Mouse (Mus musculus) C2C12 (cell line): ENCODE data around the gene Tdrd5.

Experiments
- MAX ChIP-seq: IDR thresholded peaks from one replicate; pipeline ENCODE4 v1.6.1; 2011; ENCODE audit warnings: mild to moderate bottlenecking, control low read depth
- MYOD1 ChIP-seq: IDR thresholded peaks from one replicate; pipeline ENCODE4 v1.6.1; 2011; ENCODE audit warnings: low read depth; ENCODE audit not compliant: control insufficient read depth, insufficient read length
- USF1 ChIP-seq: IDR thresholded peaks from one replicate; pipeline ENCODE4 v1.6.1; 2011; ENCODE audit warnings: low read depth, mild to moderate bottlenecking, control low read depth, moderate library complexity

DNA sequence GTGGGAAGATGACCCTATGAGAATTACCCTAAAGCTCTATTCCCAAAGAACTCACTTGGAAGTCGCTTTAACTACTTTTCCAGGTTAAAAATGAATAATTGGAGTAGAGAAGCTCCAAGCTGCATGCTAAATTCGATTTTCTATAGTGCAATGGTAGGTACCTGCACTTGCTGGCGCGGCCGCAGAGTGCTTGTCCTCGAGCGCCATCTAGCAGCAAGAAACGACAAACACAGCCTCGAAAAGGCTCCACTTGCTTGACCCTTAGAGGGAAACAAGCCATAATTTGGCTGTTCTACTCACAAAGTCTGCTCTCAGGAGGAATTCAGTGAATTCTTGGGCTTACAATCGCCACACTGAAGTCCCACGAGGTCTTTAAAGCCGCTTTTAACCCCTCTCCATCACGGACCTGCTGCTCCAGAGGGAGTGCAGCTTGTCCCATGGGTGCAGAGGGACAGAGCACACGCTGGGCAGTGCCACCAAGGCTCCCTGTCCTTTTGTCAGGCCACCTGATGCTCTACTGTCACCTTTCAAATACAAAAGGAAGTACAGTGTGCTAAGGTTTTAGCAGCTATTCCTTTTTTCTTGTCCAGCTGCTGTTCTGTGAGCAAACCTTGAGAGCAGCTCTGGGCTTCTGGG, 61.6 kb downstream of the Tdrd5 start:
- TF ChIP-seq USF1 (no peak), MAX (no peak), MYOD1 (no peak)
